Mouse (Mus musculus): ENCODE measurements around the gene Slc18b1.
A peak's percentile ranks its signal among the peaks of the same experiment; 100 is the strongest.

Slc18b1 gene

GRCm38 (mm10) chr10:23806201-23806600 is 9.4 kb downstream of the Slc18b1 start:
- DNase-seq (ENCODE audit: low read depth, low spot score), result no peak

DNA sequence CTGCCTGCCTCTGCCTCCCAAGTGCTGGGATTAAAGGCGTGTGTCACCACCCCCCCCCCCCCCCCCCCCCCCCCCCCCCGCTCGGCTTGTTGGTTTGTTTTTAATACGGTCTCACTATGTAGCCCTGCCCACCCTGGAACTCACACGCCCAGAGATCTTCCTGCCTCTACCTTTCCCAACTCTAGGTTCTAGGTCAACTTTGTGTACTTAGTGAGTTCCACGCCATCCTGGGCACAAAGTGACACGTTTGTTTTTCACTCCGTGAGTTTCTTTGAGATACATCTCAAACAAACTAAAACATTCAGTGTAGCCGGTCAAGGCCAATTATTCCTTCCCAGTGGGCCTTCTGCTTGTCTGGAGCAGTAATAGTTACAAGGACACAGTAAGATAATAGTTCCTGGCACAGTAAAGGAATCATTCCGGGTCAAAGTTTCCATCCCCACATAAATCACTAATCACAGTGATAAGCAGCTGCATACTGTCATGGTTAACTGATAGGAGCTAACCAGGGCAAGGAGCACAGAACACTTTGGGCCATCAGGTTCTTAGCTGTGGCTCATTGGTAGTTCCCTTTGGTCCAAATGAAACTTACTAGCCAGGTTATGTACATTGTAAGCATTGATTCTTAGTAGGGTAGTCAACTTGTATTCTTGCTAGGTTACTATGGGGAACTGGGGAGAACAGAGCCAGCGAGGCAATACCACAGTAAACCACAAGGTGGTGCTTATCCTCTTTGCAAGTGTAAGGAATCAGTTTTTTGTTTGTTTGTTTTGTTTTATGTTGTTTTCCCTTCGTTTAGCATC is 15.1 kb downstream of the Slc18b1 start:
- DNase-seq (ENCODE audit: low read depth, low spot score), result no peak

DNA sequence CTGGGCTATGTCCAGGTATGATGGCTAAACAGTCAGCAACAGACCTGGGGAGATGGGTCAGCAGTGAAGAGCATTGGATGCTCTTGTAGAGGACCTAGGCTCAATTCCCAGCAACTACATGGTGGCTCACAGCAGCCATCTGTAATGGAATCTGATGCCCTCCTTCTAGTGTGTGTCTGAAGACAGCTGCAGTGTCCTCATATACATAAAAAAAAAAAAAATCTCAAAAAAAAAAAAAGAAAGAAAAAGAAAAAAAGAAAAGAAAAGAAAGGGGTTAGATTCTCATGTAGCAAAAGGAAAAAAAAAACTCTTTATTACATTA is 15.6 kb downstream of the Slc18b1 start:
- no peak for DNase-seq (ENCODE audit: low read depth, low spot score)

DNA sequence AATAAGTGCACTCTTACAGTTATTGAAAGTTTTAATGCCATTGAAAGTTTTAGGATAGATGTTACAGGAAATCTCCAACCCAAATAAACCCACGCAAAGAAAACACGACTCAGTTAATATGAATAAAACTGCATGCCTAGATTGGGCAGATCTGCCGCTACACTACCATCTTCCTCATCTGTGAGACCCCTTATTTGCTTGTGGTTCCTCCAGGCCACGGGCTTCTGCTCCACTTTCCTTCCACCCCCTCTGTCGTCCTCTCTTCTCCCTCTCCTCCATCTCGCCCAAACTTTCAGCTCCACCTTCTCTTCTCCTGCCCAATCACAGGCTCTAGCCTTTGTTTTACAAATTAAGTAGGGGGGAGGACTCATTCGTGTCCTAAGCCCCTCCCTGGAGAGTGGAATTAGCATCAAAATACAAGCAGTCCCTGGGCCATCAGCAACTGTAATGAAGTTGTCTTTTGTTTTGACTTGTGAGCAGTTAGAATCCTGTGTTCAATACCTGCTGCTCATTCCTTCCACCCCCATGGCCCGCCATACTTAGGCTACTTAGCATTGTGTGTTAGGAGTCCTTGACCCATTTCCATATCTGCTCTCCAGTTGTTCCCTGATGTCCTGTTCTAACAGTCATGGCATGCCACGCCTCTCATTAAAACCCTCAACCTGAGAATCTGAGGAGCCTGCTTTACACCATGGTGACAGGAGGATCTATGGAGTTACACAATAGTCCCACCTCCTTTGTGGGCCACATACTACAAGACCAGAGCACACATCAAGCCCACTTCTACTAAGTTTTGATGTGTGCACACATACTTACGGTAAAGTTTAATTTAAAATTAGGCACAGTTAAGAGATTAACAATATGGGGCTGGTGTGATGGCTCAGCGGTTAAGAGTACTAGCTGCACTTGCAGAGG is 16.3 kb downstream of the Slc18b1 start:
- no peak for DNase-seq (ENCODE audit: low read depth, low spot score)

GRCm38 (mm10) chr10:23815168-23815567 is 18.4 kb downstream of the Slc18b1 start:
- peak; percentile 51 for DNase-seq (ENCODE audit: low read depth, low spot score)

- no peak for DNase-seq (ENCODE audit: low read depth, low spot score)
Observed at GRCm38 (mm10) chr10:23816241-23816640, 19.5 kb downstream of the Slc18b1 start.

- no peak for DNase-seq (ENCODE audit: low read depth, low spot score)
Observed at GRCm38 (mm10) chr10:23826516-23826915, 29.7 kb downstream of the Slc18b1 start.

- DNase-seq (ENCODE audit: low read depth, low spot score), result no peak
Observed at GRCm38 (mm10) chr10:23836003-23836964, 39.5 kb downstream of the Slc18b1 start.

DNA sequence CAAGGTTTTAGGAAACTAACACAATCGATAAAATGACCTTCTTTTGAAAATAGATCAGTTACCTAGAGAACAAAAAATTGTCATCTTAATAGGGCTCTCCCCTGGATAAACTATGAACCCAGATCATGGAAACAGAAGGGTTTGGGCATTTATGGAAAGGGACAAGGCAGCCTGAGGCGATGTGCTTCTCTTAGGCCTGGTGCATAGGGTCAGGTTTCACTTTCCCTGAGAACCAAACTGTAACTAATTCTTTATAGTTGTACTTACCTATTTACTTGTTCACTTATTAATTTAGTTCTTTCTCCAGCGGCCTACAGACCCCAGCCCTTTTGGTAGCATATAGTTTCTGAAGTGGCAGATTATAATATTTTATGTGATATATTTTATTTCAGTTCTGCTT is 40.3 kb downstream of the Slc18b1 start:
- no peak for DNase-seq (ENCODE audit: low read depth, low spot score)

- no peak for DNase-seq (ENCODE audit: low read depth, low spot score)
Observed at GRCm38 (mm10) chr10:23838910-23839309, 42.1 kb downstream of the Slc18b1 start.

- no peak for DNase-seq (ENCODE audit: low read depth, low spot score)
Observed at GRCm38 (mm10) chr10:23839368-23839767, 42.6 kb downstream of the Slc18b1 start.

GRCm38 (mm10) chr10:23840496-23840895 is 43.7 kb downstream of the Slc18b1 start:
- DNase-seq (ENCODE audit: low read depth, low spot score), result no peak

DNA sequence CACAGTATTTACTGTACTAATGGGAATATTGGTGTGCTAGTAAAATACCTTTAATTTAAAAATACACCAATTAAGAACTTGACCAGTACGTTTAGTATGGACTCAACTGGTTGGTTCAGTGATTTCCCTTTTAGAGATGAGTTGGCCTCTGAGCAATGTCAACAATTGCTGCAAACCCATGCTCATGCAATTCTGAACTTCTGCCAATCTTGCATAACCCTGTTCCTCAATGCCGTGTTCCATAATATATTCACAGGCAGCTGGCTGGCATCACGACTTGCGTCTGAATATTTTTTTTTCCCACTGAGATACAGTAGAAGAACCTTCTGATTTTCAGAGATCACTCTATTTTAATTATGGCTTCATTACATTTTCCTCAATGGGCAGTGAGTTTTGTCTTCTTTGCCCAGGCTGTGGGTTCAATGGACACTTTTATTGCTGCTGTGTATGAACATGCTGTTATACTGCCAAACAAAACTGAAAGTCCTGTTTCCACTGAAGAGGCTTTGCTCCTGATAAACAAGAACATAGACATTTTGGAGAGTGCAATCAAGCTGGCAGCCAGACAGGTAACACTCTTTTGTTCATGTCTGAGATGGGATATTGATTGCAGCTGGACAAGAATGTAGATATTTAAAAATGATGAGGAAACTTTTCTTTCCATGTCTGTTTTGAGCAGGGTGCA is 54.6 kb downstream of the Slc18b1 start, which contains the start of gene Vnn3:
Gene Vnn3 (plus strand): TSS at position 235 of the 685 bp plus-strand sequence.
- no peak for DNase-seq (ENCODE audit: low read depth, low spot score)

- no peak for DNase-seq (ENCODE audit: low read depth, low spot score)
Observed at GRCm38 (mm10) chr10:23852096-23852495, 55.3 kb downstream of the Slc18b1 start.

DNA sequence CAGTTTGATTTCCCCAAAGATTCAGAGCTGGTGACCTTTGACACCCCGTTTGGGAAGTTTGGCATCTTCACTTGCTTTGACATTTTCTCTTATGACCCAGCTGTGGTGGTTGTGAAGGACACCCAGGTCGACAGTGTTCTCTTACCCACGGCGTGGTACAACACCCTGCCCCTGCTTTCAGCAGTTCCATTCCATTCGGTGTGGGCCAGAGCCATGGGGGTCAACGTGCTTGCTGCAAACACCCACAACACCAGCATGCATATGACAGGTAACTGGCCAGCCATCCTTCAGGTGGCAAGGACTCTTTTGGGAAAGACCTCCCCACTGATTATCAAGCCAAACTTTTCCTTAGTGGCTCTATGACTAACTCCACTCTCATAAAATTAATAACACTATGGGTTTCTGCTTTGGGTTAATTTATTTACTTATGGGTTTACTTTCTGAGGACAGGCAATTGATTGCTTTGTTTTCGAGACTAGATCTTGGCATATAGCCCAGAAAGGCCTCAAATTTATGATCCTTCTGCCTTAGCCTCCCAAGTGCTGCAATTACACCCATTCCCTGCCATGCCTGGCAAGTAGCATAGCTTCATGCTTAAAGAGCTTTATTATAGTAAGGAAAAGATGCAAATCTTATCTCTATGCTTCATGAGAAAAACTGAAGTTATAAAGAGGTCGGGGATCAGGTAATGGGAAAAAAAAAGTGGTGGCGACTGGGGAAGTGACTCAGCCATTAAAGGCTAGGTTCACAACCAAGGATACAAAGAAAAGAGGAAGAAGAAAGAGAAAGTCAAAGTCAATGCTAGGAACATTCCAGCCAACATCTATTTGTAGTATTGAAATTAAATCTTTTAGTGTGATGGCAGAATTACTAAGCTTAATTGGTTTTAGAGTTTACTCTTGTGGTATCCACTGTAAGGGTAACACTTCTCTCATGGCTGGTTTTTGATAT is 67.9 kb downstream of the Slc18b1 start:
- no peak for DNase-seq (ENCODE audit: low read depth, low spot score)

Data from retina, postnatal 7 days (tissue).